Mouse (Mus musculus) liver, embryonic 13.5 days (tissue): Measurements from ENCODE around the gene Rbfox1. TPM values are rescaled to one million over a fixed set of nuclear protein-coding genes. Genes with fewer than 3 reads are reported as not detected.

Source experiments
- ATAC-seq: fragments of 200-750 bp; cut with Nextera tagmentation; 2 replicates; pipeline ENCODE4 v1.8.0; 2017; ENCODE audit warnings: low read depth, mild to moderate bottlenecking, moderate number of reproducible peaks, moderate library complexity
- DNase-seq: peaks from one replicate; pipeline ENCODE4 v3.0.0; 2022
- H3K27ac ChIP-seq: fragments of 300-500 bp; sonication (generic); 2 replicates; pipeline ENCODE4 v1.5.1; 2015; ENCODE audit warnings: moderate library complexity, mild to moderate bottlenecking, inconsistent platforms
- H3K27me3 ChIP-seq: fragments of 300-500 bp; sonication (generic); 2 replicates; pipeline ENCODE4 v1.6.1; 2015; ENCODE audit warnings: mild to moderate bottlenecking, inconsistent platforms
- H3K36me3 ChIP-seq: fragments of 300-500 bp; sonication (generic); 2 replicates; pipeline ENCODE4 v1.6.1; 2015; ENCODE audit warnings: mild to moderate bottlenecking, inconsistent platforms
- H3K4me1 ChIP-seq: fragments of 300-500 bp; sonication (generic); replicated peaks from 2 replicates; pipeline ENCODE4 v1.6.1; 2015; ENCODE audit warnings: inconsistent platforms
- H3K4me2 ChIP-seq: fragments of 300-500 bp; sonication (generic); 2 replicates; pipeline ENCODE4 v1.6.1; 2015; ENCODE audit warnings: inconsistent platforms, mild to moderate bottlenecking, moderate library complexity
- H3K4me3 ChIP-seq: fragments of 300-500 bp; sonication (generic); replicated peaks from 2 replicates; pipeline ENCODE4 v1.5.1; 2015; ENCODE audit warnings: mild to moderate bottlenecking, inconsistent platforms
- H3K9ac ChIP-seq: fragments of 300-500 bp; sonication (generic); 2 replicates; pipeline ENCODE4 v1.6.1; 2015; ENCODE audit warnings: mild to moderate bottlenecking, inconsistent platforms
- H3K9me3 ChIP-seq: fragments of 300-500 bp; sonication (generic); replicated peaks from 2 replicates; pipeline ENCODE4 v1.6.1; 2016; ENCODE audit warnings: inconsistent platforms
- WGBS: fragments of 180-500 bp; shearing (Covaris S2); methylation state at CpG from one replicate; pipeline ENCODE4 v1.1.7; 2015; ENCODE audit not compliant: insufficient replicate concordance; 5-methylcytosine and 5-hydroxymethylcytosine counted together
- polyA plus RNA-seq: library from polyadenylated mRNA; unstranded; fragments of >200 nt; fragmentation: Nextera tagmentation; extraction: Ambion mirVana; gene quantifications from 2 replicates; pipeline ENCODE4 v1.2.1, GENCODE M21; 2015

Rbfox1 gene
- polyA plus RNA-seq, 1 experiment from 2014 or later = 0.29 TPM

GRCm38 (mm10) chr16:7241627-7242026, 1356.5 kb downstream of the Rbfox1 start:
- Histone ChIP-seq H3K9me3 (no peaks in the 10 kb centered on the region), H3K4me2 (no peak overlapping the region), H3K9ac (no peak overlapping the region), H3K36me3 (no peaks in the 10 kb centered on the region), H3K27me3 (no peaks in the 10 kb centered on the region), H3K27ac (no peak overlapping the region), H3K4me1 (no peaks in the 10 kb centered on the region), H3K4me3 (no peak overlapping the region)
- DNase-seq (no peak), ATAC-seq (no peak)
- 61% methylated on average over 3 of the region's 3 CpGs for WGBS

GRCm38 (mm10) chr16:7242501-7242900, 1357.3 kb downstream of the Rbfox1 start:
- no peak for DNase-seq
- Histone ChIP-seq H3K4me3 (no peak overlapping the region), H3K4me2 (no peak overlapping the region), H3K27me3 (no peaks in the 10 kb centered on the region), H3K27ac (no peak overlapping the region), H3K4me1 (no peaks in the 10 kb centered on the region), H3K9me3 (no peaks in the 10 kb centered on the region), H3K9ac (no peak overlapping the region), H3K36me3 (no peaks in the 10 kb centered on the region)
- ATAC-seq = no peak
- 55% methylated on average over 3 of the region's 3 CpGs for WGBS

- Histone ChIP-seq H3K9ac (no peak overlapping the region), H3K4me2 (no peak overlapping the region), H3K9me3 (no peaks in the 10 kb centered on the region), H3K27me3 (no peaks in the 10 kb centered on the region), H3K4me1 (no peaks in the 10 kb centered on the region), H3K4me3 (no peak overlapping the region), H3K27ac (no peak overlapping the region), H3K36me3 (no peaks in the 10 kb centered on the region)
- DNase-seq = no peak
- 73% methylated on average over 1 of the region's 1 CpGs for WGBS
- ATAC-seq = no peak
Measured at GRCm38 (mm10) chr16:7244382-7244781, 1359.2 kb downstream of the Rbfox1 start.

- Histone ChIP-seq H3K4me1 (no peaks in the 10 kb centered on the region), H3K27ac (no peak overlapping the region), H3K9ac (no peak overlapping the region), H3K4me3 (no peak overlapping the region), H3K27me3 (no peaks in the 10 kb centered on the region), H3K4me2 (no peak overlapping the region), H3K9me3 (no peaks in the 10 kb centered on the region), H3K36me3 (no peaks in the 10 kb centered on the region)
- WGBS = 67% methylated on average over 4 of the region's 4 CpGs
- no peak for ATAC-seq
- DNase-seq = no peak
Measured at GRCm38 (mm10) chr16:7251696-7252095, 1366.5 kb downstream of the Rbfox1 start.

GRCm38 (mm10) chr16:7257366-7257765, 1372.2 kb downstream of the Rbfox1 start:
- H3K4me2 ChIP-seq = no peak overlapping the region

GRCm38 (mm10) chr16:7263261-7263660, 1378.1 kb downstream of the Rbfox1 start:
- ATAC-seq (no peak), DNase-seq (no peak)
- Histone ChIP-seq H3K4me1 (no peaks in the 10 kb centered on the region), H3K9me3 (no peaks in the 10 kb centered on the region), H3K4me2 (no peak overlapping the region), H3K27me3 (no peaks in the 10 kb centered on the region), H3K4me3 (no peak overlapping the region), H3K36me3 (no peaks in the 10 kb centered on the region), H3K9ac (no peak overlapping the region), H3K27ac (no peak overlapping the region)
- 38% methylated on average over 1 of the region's 1 CpGs for WGBS

More at GRCm38 (mm10) chr16:7257366-7257765, 1372.2 kb downstream of the Rbfox1 start:
- WGBS = 59% methylated on average over 4 of the region's 4 CpGs
- H3K27ac ChIP-seq = no peak overlapping the region
- H3K9ac ChIP-seq = no peak overlapping the region
- no peak overlapping the region for H3K4me3 ChIP-seq
- DNase-seq = no peak
- no peaks in the 10 kb centered on the region for H3K9me3 ChIP-seq
- no peak for ATAC-seq
- no peaks in the 10 kb centered on the region for H3K4me1 ChIP-seq
- no peaks in the 10 kb centered on the region for H3K36me3 ChIP-seq
- H3K27me3 ChIP-seq = no peaks in the 10 kb centered on the region

- H3K4me1 ChIP-seq = no peaks in the 10 kb centered on the region
- H3K27me3 ChIP-seq = no peaks in the 10 kb centered on the region
- no peak overlapping the region for H3K27ac ChIP-seq
- H3K4me2 ChIP-seq = no peak overlapping the region
- H3K4me3 ChIP-seq = no peak overlapping the region
- no peak for ATAC-seq
- H3K9me3 ChIP-seq = no peaks in the 10 kb centered on the region
- no peak overlapping the region for H3K9ac ChIP-seq
- no peaks in the 10 kb centered on the region for H3K36me3 ChIP-seq
- no peak for DNase-seq
Measured at GRCm38 (mm10) chr16:7265715-7266114, 1380.6 kb downstream of the Rbfox1 start.

GRCm38 (mm10) chr16:7275501-7275900, 1390.3 kb downstream of the Rbfox1 start:
- Histone ChIP-seq H3K4me2 (no peak overlapping the region), H3K9ac (no peak overlapping the region), H3K9me3 (no peaks in the 10 kb centered on the region), H3K27me3 (no peaks in the 10 kb centered on the region), H3K4me3 (no peak overlapping the region), H3K4me1 (no peaks in the 10 kb centered on the region), H3K36me3 (no peaks in the 10 kb centered on the region), H3K27ac (no peak overlapping the region)
- WGBS = 77% methylated on average over 5 of the region's 5 CpGs
- DNase-seq = no peak
- ATAC-seq = no peak

- WGBS = 7% methylated on average over 1 of the region's 1 CpGs
- no peaks in the 10 kb centered on the region for H3K27me3 ChIP-seq
Measured at GRCm38 (mm10) chr16:7275901-7276300, 1390.7 kb downstream of the Rbfox1 start.

GRCm38 (mm10) chr16:7279544-7279943, 1394.4 kb downstream of the Rbfox1 start:
- Histone ChIP-seq H3K4me1 (no peaks in the 10 kb centered on the region), H3K36me3 (no peaks in the 10 kb centered on the region), H3K9me3 (no peaks in the 10 kb centered on the region), H3K9ac (no peak overlapping the region), H3K27ac (no peak overlapping the region), H3K27me3 (no peaks in the 10 kb centered on the region), H3K4me2 (no peak overlapping the region), H3K4me3 (no peak overlapping the region)
- DNase-seq (no peak), ATAC-seq (no peak)
- WGBS = 52% methylated on average over 5 of the region's 5 CpGs

More at GRCm38 (mm10) chr16:7275901-7276300, 1390.7 kb downstream of the Rbfox1 start:
- ATAC-seq = no peak
- H3K9ac ChIP-seq = no peak overlapping the region
- no peak overlapping the region for H3K4me2 ChIP-seq
- no peaks in the 10 kb centered on the region for H3K9me3 ChIP-seq
- no peaks in the 10 kb centered on the region for H3K36me3 ChIP-seq
- no peak overlapping the region for H3K4me3 ChIP-seq
- H3K4me1 ChIP-seq = no peaks in the 10 kb centered on the region
- no peak for DNase-seq
- no peak overlapping the region for H3K27ac ChIP-seq

GRCm38 (mm10) chr16:7282257-7282656, 1397.1 kb downstream of the Rbfox1 start:
- Histone ChIP-seq H3K27me3 (no peaks in the 10 kb centered on the region), H3K4me3 (no peak overlapping the region), H3K9me3 (no peaks in the 10 kb centered on the region), H3K27ac (no peak overlapping the region), H3K9ac (no peak overlapping the region), H3K4me2 (no peak overlapping the region), H3K36me3 (no peaks in the 10 kb centered on the region), H3K4me1 (no peaks in the 10 kb centered on the region)
- DNase-seq (no peak), ATAC-seq (no peak)
- 63% methylated on average over 7 of the region's 7 CpGs for WGBS

GRCm38 (mm10) chr16:7292985-7293805, 1408.0 kb downstream of the Rbfox1 start:
- DNase-seq = no peak
- H3K36me3 ChIP-seq = no peaks in the 10 kb centered on the region
- no peak overlapping the region for H3K4me2 ChIP-seq
- 74% methylated on average over 16 of the region's 16 CpGs for WGBS
- no peaks in the 10 kb centered on the region for H3K4me1 ChIP-seq
- H3K27ac ChIP-seq = no peak overlapping the region
- H3K9me3 ChIP-seq = no peaks in the 10 kb centered on the region
- no peaks in the 10 kb centered on the region for H3K27me3 ChIP-seq
- no peak overlapping the region for H3K9ac ChIP-seq
- no peak for ATAC-seq
- H3K4me3 ChIP-seq = no peak overlapping the region
